Mouse (Mus musculus) cerebellum, postnatal 14 days (tissue): ENCODE data around the gene Iqgap2.

Experiments used
- DNase-seq, 2 experiments: peaks; one replicate each; pipeline ENCODE4 v3.0.0; 2021; ENCODE audit warnings: mixed read lengths in 2 of 2

Gene Iqgap2

GRCm38 (mm10) chr13:95612243-95612642 lies 279.5 kb downstream of the Iqgap2 start:
- no peak for DNase-seq

GRCm38 (mm10) chr13:95611752-95612151 lies 280.0 kb downstream of the Iqgap2 start:
- no peak for DNase-seq

GRCm38 (mm10) chr13:95610786-95611562 lies 280.7 kb downstream of the Iqgap2 start:
- DNase-seq: no peak

GRCm38 (mm10) chr13:95609088-95609420 lies 282.7 kb downstream of the Iqgap2 start:
- DNase-seq: no peak

- no peak for DNase-seq
Observed at GRCm38 (mm10) chr13:95608416-95609087, 283.2 kb downstream of the Iqgap2 start.

DNA sequence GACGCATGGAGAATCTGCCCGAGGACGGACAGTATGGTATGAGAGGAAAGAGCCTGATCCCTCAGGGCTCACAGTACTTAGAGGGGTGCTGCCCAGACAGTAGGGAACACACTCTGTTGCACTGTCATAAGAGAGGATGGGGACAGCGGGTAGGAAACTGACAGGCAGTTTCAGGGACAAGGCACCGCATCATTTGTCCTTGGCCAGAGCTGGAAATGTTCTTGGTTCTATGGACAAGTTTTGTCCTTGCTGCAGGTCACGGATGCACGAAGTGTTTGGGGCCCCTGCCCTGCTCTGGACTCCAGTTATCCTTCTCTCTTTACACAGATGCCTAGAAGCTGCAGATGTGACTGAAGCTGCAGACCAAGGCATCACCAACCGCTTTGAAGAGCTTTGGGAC lies 284.7 kb downstream of the Iqgap2 start:
- DNase-seq: no peak

DNA sequence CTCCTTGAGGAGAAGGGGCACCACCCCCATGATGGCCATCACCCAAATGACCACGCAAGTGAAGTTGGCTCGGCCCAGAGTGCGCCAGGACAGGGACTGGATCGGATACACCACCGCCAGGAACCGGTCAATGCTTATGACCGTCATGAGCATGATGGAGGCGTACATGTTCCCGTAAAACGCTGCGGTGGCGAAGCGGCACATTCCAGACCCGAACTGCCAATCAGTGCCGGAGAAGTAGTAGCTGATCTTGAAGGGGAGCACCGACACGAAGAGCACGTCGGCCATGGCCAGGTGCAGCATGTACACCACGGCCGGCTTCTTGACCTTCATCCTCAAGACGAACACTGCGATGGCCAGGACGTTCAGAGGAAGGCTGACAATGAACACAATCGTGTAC lies 287.4 kb downstream of the Iqgap2 start:
- DNase-seq: no peak

- no peak for DNase-seq
Observed at GRCm38 (mm10) chr13:95599833-95600359, 291.8 kb downstream of the Iqgap2 start.

GRCm38 (mm10) chr13:95598232-95598920 lies 293.3 kb downstream of the Iqgap2 start:
- DNase-seq: no peak

- DNase-seq: no peak
Observed at GRCm38 (mm10) chr13:95597578-95597977, 294.1 kb downstream of the Iqgap2 start.

DNA sequence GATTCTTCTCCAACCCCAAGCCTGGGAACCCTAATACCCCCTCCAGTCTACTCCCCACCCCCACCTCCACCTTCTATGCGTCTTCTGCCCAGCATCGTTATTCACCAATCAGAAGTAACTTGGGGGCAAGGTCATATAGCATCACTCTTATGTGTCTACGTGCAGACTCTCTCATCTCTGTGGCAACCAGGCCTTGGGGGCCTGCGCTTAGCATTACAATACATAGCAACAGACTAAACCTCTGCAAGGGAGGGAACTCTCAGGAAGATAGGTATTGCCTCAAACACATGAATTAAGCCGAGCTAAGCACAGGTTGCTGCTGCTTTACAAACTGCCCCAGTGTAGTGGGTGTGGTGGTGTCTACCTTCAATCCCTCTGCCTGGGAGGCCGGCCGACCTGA lies 295.0 kb downstream of the Iqgap2 start:
- DNase-seq: no peak

- DNase-seq: no peak
Observed at GRCm38 (mm10) chr13:95595921-95596320, 295.8 kb downstream of the Iqgap2 start.

DNA sequence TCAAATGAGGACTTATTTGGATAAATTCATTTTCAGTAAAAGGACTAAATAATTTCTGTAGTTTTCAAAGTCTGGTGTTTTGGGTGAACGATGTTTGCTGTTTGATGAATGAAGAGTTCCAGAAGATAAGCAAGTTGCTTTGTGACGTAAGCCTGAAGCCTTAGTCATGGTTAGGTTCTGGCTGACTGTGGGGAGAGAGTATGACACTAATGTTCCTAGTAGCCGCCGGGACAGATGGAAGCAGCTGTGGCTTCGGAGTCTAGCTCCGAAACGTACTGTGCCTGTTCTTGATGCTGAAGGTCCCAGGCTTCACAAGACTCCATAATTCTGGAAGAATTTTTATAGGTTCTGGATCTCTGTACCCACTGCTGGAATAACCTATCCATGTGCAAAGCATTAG lies 296.3 kb downstream of the Iqgap2 start:
- no peak for DNase-seq

- DNase-seq: no peak
Observed at GRCm38 (mm10) chr13:95592860-95593259, 298.9 kb downstream of the Iqgap2 start.

DNA sequence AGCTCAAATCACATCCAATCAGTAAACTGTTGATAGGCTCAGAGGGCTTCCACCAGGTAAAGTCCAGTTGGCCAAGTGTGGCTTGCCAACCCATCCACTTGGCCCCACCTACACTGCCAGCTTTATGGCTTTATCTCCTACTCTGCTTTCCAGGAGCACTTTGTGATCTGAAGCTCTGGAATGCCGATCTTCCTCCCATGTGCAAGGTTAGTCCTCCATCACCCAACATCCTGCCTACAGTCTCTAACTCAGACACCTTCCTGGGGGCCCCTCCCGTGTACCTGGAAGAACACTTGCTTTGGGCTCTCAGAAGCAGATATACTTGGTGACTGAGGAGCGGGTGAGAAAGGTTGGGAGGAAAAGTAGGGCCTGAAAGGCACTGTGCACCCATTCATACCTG lies 300.1 kb downstream of the Iqgap2 start:
- DNase-seq: no peak

- DNase-seq: no peak
Observed at GRCm38 (mm10) chr13:95587628-95588027, 304.1 kb downstream of the Iqgap2 start.

DNA sequence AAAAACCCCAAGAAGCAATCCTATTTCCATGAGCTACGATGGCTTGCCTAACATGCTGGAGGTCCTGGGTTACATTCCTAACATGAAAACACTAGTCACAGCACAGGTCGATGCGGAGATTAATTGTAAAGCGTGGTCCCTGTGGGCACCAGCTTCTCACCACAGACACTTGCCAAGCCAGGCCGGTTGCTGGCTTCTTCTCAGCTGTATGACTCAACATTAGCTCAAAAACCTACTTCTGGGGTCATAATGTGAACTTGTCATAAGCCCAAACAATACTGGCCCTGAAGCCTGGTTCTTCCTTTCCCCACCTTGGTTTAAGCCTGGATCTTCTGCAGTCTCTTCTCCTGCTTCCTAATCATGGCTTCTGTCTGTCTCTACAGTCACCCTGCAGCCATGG lies 306.8 kb downstream of the Iqgap2 start:
- DNase-seq: no peak

DNA sequence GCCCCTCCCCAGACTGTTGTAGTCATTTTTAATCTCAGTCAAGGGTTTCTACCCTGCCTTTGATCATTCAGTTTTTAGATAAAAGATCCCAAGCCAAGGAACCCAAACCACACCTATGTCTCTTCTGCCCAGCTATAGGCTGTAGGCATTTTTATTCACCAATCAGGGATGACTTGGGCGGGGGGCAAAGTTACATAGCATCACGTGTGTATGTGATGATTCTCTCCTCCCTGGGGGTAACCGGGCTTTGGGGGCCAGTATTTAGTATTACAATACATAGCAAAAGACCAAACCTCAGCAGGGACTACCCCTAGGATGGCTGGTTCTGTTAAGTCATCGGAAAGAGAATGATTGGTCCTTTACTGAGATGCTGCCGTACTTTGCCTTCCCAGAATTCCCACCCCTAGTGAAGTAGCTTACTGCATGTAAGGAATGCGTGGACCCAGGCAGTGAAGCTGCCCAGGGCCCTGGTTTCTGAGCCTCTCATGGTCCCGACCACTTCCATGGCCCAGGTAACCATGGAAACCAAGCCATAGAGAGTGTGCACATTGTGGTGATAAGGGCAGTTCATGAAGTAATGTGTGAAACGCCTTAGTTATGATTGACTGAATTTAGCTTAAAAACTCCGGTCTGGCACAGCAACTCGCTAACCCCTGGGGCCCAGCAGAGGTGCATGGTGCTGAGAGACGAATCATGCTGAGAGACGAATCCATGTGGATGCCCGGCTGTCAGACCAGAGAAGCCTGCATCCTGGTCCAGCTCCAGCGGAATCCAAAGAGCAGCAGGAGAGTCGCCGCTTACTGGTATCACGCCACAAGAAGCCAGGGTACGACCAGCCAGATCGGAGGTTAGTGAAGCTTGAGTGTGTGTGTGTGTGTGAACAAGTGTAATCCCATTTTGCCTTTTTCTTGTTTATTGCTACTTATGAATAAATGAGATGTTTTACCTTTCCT lies 308.2 kb downstream of the Iqgap2 start:
- peak; percentile 61 to 74 for DNase-seq

DNA sequence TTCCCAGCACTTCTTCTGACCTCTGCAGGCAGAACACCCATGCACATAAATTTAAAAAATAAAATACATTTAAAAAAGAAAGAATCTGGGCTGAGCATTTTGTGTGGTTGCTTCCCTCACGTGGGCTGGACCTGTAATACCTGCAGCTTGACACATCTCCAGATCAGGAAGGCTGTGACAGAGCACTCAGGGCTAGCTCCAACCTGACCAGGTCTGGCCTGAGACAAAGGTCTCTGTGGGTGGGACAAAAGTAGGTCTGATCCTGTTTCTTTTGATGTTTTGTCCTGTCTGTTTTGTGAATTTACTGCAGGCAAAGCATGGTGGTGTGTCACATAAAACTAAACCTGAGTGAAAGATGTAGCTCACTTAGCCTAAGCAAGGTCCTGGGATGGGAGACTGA lies 309.9 kb downstream of the Iqgap2 start:
- no peak for DNase-seq

DNA sequence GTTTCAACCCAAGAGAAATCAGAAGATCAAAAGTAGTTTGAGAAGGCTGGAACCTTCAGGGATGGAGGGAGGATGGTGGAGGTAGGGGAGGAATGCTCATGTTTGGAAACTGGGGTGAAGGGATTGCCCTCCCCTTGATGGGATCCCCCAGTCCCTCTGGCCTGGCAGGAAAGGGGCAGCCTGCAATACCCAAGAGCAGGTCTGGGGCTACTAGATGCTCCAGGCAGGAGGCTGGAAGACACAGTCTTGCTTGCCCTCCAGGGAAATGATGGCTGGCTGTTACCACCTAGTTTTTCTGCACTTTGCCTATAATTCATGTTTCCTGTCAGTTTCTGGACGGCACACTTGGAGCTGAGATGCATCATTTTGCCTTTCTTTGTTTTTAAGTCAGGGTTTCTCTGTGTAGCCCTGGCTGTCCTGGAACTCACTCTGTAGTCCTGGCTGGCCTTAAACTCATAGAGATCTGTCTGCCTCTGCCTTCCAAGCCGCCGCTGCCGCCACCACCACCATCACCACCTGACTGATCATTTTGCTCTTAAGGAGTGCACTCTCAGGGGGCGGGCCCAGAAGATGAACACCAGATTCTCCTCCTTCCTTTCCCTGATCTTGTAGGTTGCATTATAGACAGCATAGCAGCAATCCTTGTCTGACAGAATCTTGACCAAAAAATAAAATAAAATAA lies 313.6 kb downstream of the Iqgap2 start:
- no peak for DNase-seq
